Mouse (Mus musculus): ENCODE measurements at regions not wholly inside any gene's neighbourhood (a gene's known extent, or its start where the extent isn't known, plus 50 kb on each side); places are given as distances from the start of the nearest gene placed in this dataset.
A peak's percentile ranks its signal among the peaks of the same experiment; 100 is the strongest.
"Not testable (repeated sequence)": the region's sequence is repeated elsewhere in the genome, so short reads cannot be mapped to it uniquely, and the experiment has no call there.

GRCm38 (mm10) chr5:50202307-50203010, 143.7 kb upstream of the Adgra3 start:
- no peak overlapping the region for H3K4me2 ChIP-seq (ENCODE audit: low read depth, low read length)
- peaks cover 4% of the 10 kb centered on the region for H3K4me1 ChIP-seq (ENCODE audit: control insufficient read depth, insufficient read depth, low read length)
- no peak overlapping the region for H3K9ac ChIP-seq (ENCODE audit: low read depth, low read length)
- no peaks in the 10 kb centered on the region for H3K9me3 ChIP-seq (ENCODE audit: control insufficient read depth, low read length)
- no peaks in the 10 kb centered on the region for H3K27me3 ChIP-seq (replicated peaks; ENCODE audit: control insufficient read depth, insufficient read depth, low read length)
- H3K4me3 ChIP-seq (ENCODE audit: low read length) = no peak overlapping the region
- H3K36me3 ChIP-seq (ENCODE audit: control insufficient read depth, insufficient read depth, low read length) = no peaks in the 10 kb centered on the region
- 41% methylated on average over 7 of the region's 7 CpGs for WGBS
- peak overlapping the region; percentile 52 for H3K27ac ChIP-seq (ENCODE audit: low read length)
- ATAC-seq = peak; percentile 61

- no peak overlapping the region for H3K27ac ChIP-seq (ENCODE audit: low read length)
- no peak overlapping the region for H3K4me2 ChIP-seq (ENCODE audit: low read depth, low read length)
- H3K36me3 ChIP-seq (ENCODE audit: control insufficient read depth, insufficient read depth, low read length) = no peaks in the 10 kb centered on the region
- no peak overlapping the region for H3K4me3 ChIP-seq (ENCODE audit: low read length)
- H3K27me3 ChIP-seq (replicated peaks; ENCODE audit: control insufficient read depth, insufficient read depth, low read length) = no peaks in the 10 kb centered on the region
- WGBS = 79% methylated on average over 3 of the region's 3 CpGs
- H3K4me1 ChIP-seq (ENCODE audit: control insufficient read depth, insufficient read depth, low read length) = no peaks in the 10 kb centered on the region
- no peaks in the 10 kb centered on the region for H3K9me3 ChIP-seq (ENCODE audit: control insufficient read depth, low read length)
- ATAC-seq = peak; percentile 36; the same call in 1 of the 2 replicates
- no peak overlapping the region for H3K9ac ChIP-seq (ENCODE audit: low read depth, low read length)
Measured at GRCm38 (mm10) chr5:50196423-50196822, 137.6 kb upstream of the Adgra3 start.

- no peaks in the 10 kb centered on the region for H3K9me3 ChIP-seq (ENCODE audit: control insufficient read depth, low read length)
- H3K4me1 ChIP-seq (ENCODE audit: control insufficient read depth, insufficient read depth, low read length) = no peaks in the 10 kb centered on the region
- no peak overlapping the region for H3K9ac ChIP-seq (ENCODE audit: low read depth, low read length)
- 66% methylated on average over 3 of the region's 3 CpGs for WGBS
- H3K4me2 ChIP-seq (ENCODE audit: low read depth, low read length) = no peak overlapping the region
- H3K27ac ChIP-seq (ENCODE audit: low read length) = no peak overlapping the region
- H3K4me3 ChIP-seq (ENCODE audit: low read length) = no peak overlapping the region
- ATAC-seq = peak; percentile 16; the same call in 1 of the 2 replicates
- no peaks in the 10 kb centered on the region for H3K27me3 ChIP-seq (replicated peaks; ENCODE audit: control insufficient read depth, insufficient read depth, low read length)
- no peaks in the 10 kb centered on the region for H3K36me3 ChIP-seq (ENCODE audit: control insufficient read depth, insufficient read depth, low read length)
Measured at GRCm38 (mm10) chr5:50195993-50196392, 137.2 kb upstream of the Adgra3 start.

GRCm38 (mm10) chr5:50189394-50189793, 130.6 kb upstream of the Adgra3 start:
- ATAC-seq = peak; percentile 46
- Histone ChIP-seq H3K9me3 (ENCODE audit: control insufficient read depth, low read length) (no peaks in the 10 kb centered on the region), H3K27ac (ENCODE audit: low read length) (no peak overlapping the region), H3K4me3 (ENCODE audit: low read length) (no peak overlapping the region), H3K9ac (ENCODE audit: low read depth, low read length) (no peak overlapping the region), H3K27me3 (replicated peaks; ENCODE audit: control insufficient read depth, insufficient read depth, low read length) (no peaks in the 10 kb centered on the region), H3K4me2 (ENCODE audit: low read depth, low read length) (no peak overlapping the region), H3K4me1 (ENCODE audit: control insufficient read depth, insufficient read depth, low read length) (no peaks in the 10 kb centered on the region), H3K36me3 (ENCODE audit: control insufficient read depth, insufficient read depth, low read length) (no peaks in the 10 kb centered on the region)

GRCm38 (mm10) chr5:50182721-50183120, 123.9 kb upstream of the Adgra3 start:
- 85% methylated on average over 6 of the region's 6 CpGs for WGBS
- no peaks in the 10 kb centered on the region for H3K27me3 ChIP-seq (replicated peaks; ENCODE audit: control insufficient read depth, insufficient read depth, low read length)
- H3K27ac ChIP-seq (ENCODE audit: low read length) = no peak overlapping the region
- H3K9me3 ChIP-seq (ENCODE audit: control insufficient read depth, low read length) = no peaks in the 10 kb centered on the region
- H3K4me2 ChIP-seq (ENCODE audit: low read depth, low read length) = no peak overlapping the region
- no peaks in the 10 kb centered on the region for H3K4me1 ChIP-seq (ENCODE audit: control insufficient read depth, insufficient read depth, low read length)
- no peak overlapping the region for H3K4me3 ChIP-seq (ENCODE audit: low read length)
- H3K9ac ChIP-seq (ENCODE audit: low read depth, low read length) = no peak overlapping the region
- H3K36me3 ChIP-seq (ENCODE audit: control insufficient read depth, insufficient read depth, low read length) = no peaks in the 10 kb centered on the region
- no peak for ATAC-seq

- Histone ChIP-seq H3K9me3 (ENCODE audit: control insufficient read depth, low read length) (no peaks in the 10 kb centered on the region), H3K36me3 (ENCODE audit: control insufficient read depth, insufficient read depth, low read length) (no peaks in the 10 kb centered on the region), H3K4me3 (ENCODE audit: low read length) (no peak overlapping the region), H3K4me1 (ENCODE audit: control insufficient read depth, insufficient read depth, low read length) (no peaks in the 10 kb centered on the region), H3K9ac (ENCODE audit: low read depth, low read length) (no peak overlapping the region), H3K27ac (ENCODE audit: low read length) (no peak overlapping the region), H3K27me3 (replicated peaks; ENCODE audit: control insufficient read depth, insufficient read depth, low read length) (no peaks in the 10 kb centered on the region), H3K4me2 (ENCODE audit: low read depth, low read length) (no peak overlapping the region)
- 29% methylated on average over 1 of the region's 1 CpGs for WGBS
- no peak for ATAC-seq
Measured at GRCm38 (mm10) chr5:50156557-50156956, 97.8 kb upstream of the Adgra3 start.

- not testable (repeated sequence) for H3K9me3 ChIP-seq (ENCODE audit: control insufficient read depth, low read length); H3K4me3 ChIP-seq (ENCODE audit: low read length); H3K27me3 ChIP-seq (replicated peaks; ENCODE audit: control insufficient read depth, insufficient read depth, low read length); H3K27ac ChIP-seq (ENCODE audit: low read length); H3K4me2 ChIP-seq (ENCODE audit: low read depth, low read length); ATAC-seq; H3K36me3 ChIP-seq (ENCODE audit: control insufficient read depth, insufficient read depth, low read length); H3K4me1 ChIP-seq (ENCODE audit: control insufficient read depth, insufficient read depth, low read length); H3K9ac ChIP-seq (ENCODE audit: low read depth, low read length)
- WGBS = 98% methylated on average over 2 of the region's 2 CpGs
Measured at GRCm38 (mm10) chr5:50155170-50155860, 96.5 kb upstream of the Adgra3 start.

GRCm38 (mm10) chr5:50146926-50147325, 88.1 kb upstream of the Adgra3 start:
- 44% methylated on average over 3 of the region's 3 CpGs for WGBS
- no peaks in the 10 kb centered on the region for H3K27me3 ChIP-seq (replicated peaks; ENCODE audit: control insufficient read depth, insufficient read depth, low read length)
- H3K9me3 ChIP-seq (ENCODE audit: control insufficient read depth, low read length) = no peaks in the 10 kb centered on the region
- H3K36me3 ChIP-seq (ENCODE audit: control insufficient read depth, insufficient read depth, low read length) = no peaks in the 10 kb centered on the region
- H3K27ac ChIP-seq (ENCODE audit: low read length) = no peak overlapping the region
- no peak for ATAC-seq
- no peak overlapping the region for H3K9ac ChIP-seq (ENCODE audit: low read depth, low read length)
- no peak overlapping the region for H3K4me2 ChIP-seq (ENCODE audit: low read depth, low read length)
- no peak overlapping the region for H3K4me3 ChIP-seq (ENCODE audit: low read length)
- H3K4me1 ChIP-seq (ENCODE audit: control insufficient read depth, insufficient read depth, low read length) = no peaks in the 10 kb centered on the region

GRCm38 (mm10) chr5:50145458-50146083, 86.8 kb upstream of the Adgra3 start:
- no peak overlapping the region for H3K9ac ChIP-seq (ENCODE audit: low read depth, low read length)
- no peak overlapping the region for H3K4me3 ChIP-seq (ENCODE audit: low read length)
- WGBS = 83% methylated on average over 2 of the region's 2 CpGs
- H3K9me3 ChIP-seq (ENCODE audit: control insufficient read depth, low read length) = no peaks in the 10 kb centered on the region
- H3K27me3 ChIP-seq (replicated peaks; ENCODE audit: control insufficient read depth, insufficient read depth, low read length) = no peaks in the 10 kb centered on the region
- no peaks in the 10 kb centered on the region for H3K36me3 ChIP-seq (ENCODE audit: control insufficient read depth, insufficient read depth, low read length)
- no peaks in the 10 kb centered on the region for H3K4me1 ChIP-seq (ENCODE audit: control insufficient read depth, insufficient read depth, low read length)
- no peak overlapping the region for H3K27ac ChIP-seq (ENCODE audit: low read length)
- ATAC-seq = no peak
- H3K4me2 ChIP-seq (ENCODE audit: low read depth, low read length) = no peak overlapping the region

Data from intestine, embryonic 16.5 days (tissue).